Mouse (Mus musculus) heart, embryonic 14.5 days (tissue): ENCODE measurements around the gene Mcm3ap. TPM values are rescaled to one million over a fixed set of nuclear protein-coding genes. Genes with fewer than 3 reads are reported as not detected.

Source experiments
- ATAC-seq: fragments of 200-750 bp; cut with Nextera tagmentation; 2 replicates; pipeline ENCODE4 v1.8.0; 2017; ENCODE audit warnings: low read depth, moderate TSS enrichment; ENCODE audit not compliant: insufficient number of reproducible peaks, insufficient read depth, low FRiP score
- H3K27ac ChIP-seq, 2 experiments: fragments of 200-500 bp in 1 of 2; fragments of 300-500 bp in 1 of 2; sonication (generic) in 1 of 2; replicated peaks in 1 of 2; 2 replicates each; pipeline ENCODE4 v1.5.1; 2012 to 2014; ENCODE audit warnings: low read depth in 2 of 2, low read length in 2 of 2, control low read depth in 1 of 2, mild to moderate bottlenecking in 1 of 2, mixed read lengths in 1 of 2; ENCODE audit not compliant: control insufficient read depth in 1 of 2, insufficient read depth in 1 of 2
- H3K27me3 ChIP-seq: fragments of 300-500 bp; sonication (generic); 2 replicates; pipeline ENCODE4 v1.6.1; 2014; ENCODE audit warnings: mild to moderate bottlenecking, low read length, control low read depth; ENCODE audit not compliant: control insufficient read depth, insufficient read depth
- H3K36me3 ChIP-seq: fragments of 300-500 bp; sonication (generic); 2 replicates; pipeline ENCODE4 v1.6.1; 2014; ENCODE audit warnings: mild to moderate bottlenecking, control low read depth, low read length, mixed read lengths; ENCODE audit not compliant: control insufficient read depth, insufficient read depth
- H3K4me1 ChIP-seq, 2 experiments: fragments of 200-500 bp in 1 of 2; fragments of 300-500 bp in 1 of 2; sonication (generic) in 1 of 2; 2 replicates each; pipeline ENCODE4 v1.6.1; 2012 to 2014; ENCODE audit warnings: low read length in 2 of 2, control low read depth in 1 of 2, mixed read lengths in 1 of 2; ENCODE audit not compliant: control insufficient read depth in 2 of 2, insufficient read depth in 2 of 2
- H3K4me2 ChIP-seq: fragments of 300-500 bp; sonication (generic); 2 replicates; pipeline ENCODE4 v1.6.1; 2014; ENCODE audit warnings: mild to moderate bottlenecking, low read length
- H3K4me3 ChIP-seq, 2 experiments: fragments of 200-500 bp in 1 of 2; fragments of 300-500 bp in 1 of 2; sonication (generic) in 1 of 2; 2 replicates each; pipeline ENCODE4 v1.5.1; 2012 to 2014; ENCODE audit warnings: low read length in 2 of 2, mild to moderate bottlenecking in 2 of 2, control low read depth in 1 of 2, low read depth in 1 of 2, moderate library complexity in 1 of 2; ENCODE audit not compliant: control insufficient read depth in 1 of 2, insufficient read depth in 1 of 2
- H3K9ac ChIP-seq: fragments of 300-500 bp; sonication (generic); 2 replicates; pipeline ENCODE4 v1.6.1; 2014; ENCODE audit warnings: mild to moderate bottlenecking, low read length
- H3K9me3 ChIP-seq: fragments of 300-500 bp; sonication (generic); 2 replicates; pipeline ENCODE4 v1.6.1; 2016; ENCODE audit warnings: low read length, control low read depth; ENCODE audit not compliant: control insufficient read depth
- WGBS: fragments of 180-500 bp; shearing (Covaris S2); extraction: QIAGEN DNeasy Blood & Tissue Kit; methylation state at CpG from one replicate; pipeline ENCODE4 v1.1.7; 2014; 5-methylcytosine and 5-hydroxymethylcytosine counted together
- polyA plus RNA-seq: library from polyadenylated mRNA; unstranded; fragments of >200 nt; fragmentation: Nextera tagmentation; extraction: Ambion mirVana; gene quantifications from 2 replicates; pipeline ENCODE4 v1.2.1, GENCODE M21; 2014

Gene Mcm3ap
- polyA plus RNA-seq, 1 experiment from 2014 or later = 41.3 TPM

GRCm38 (mm10) chr10:76550458-76550857, 81.7 kb downstream of the Mcm3ap start:
- peaks cover 92% of the 10 kb centered on the region for H3K36me3 ChIP-seq
- ATAC-seq = no peak
- WGBS = 85% methylated on average over 5 of the region's 5 CpGs
- no peaks in the 10 kb centered on the region for H3K27me3 ChIP-seq
- no peak overlapping the region for H3K4me3 ChIP-seq
- no peak overlapping the region for H3K9ac ChIP-seq
- no peak overlapping the region for H3K4me2 ChIP-seq
- H3K9me3 ChIP-seq = no peaks in the 10 kb centered on the region
- H3K4me1 ChIP-seq = no peaks in the 10 kb centered on the region
- H3K27ac ChIP-seq = no peak overlapping the region

DNA sequence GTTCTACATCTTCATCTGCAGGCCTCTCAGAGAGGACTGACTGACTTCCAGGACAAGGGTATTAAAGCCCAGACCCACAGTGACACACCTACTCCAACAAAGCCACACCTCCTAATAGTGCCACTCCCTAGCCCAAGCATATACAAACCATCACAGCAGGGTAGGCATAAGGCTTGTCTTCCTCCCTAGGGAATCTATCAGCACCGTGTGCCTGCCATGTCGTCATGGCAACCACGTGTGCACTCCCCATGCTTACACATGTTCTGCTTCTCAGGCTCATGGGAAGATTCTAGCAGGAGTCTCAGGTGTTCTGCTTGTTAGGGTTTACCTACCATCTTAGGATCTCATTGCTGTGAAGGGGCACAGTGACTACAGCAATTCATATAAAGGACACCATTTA, 82.8 kb downstream of the Mcm3ap start:
- H3K4me1 ChIP-seq = no peaks in the 10 kb centered on the region
- ATAC-seq = no peak
- H3K4me3 ChIP-seq = no peak overlapping the region
- no peak overlapping the region for H3K27ac ChIP-seq
- H3K27me3 ChIP-seq = no peaks in the 10 kb centered on the region
- H3K4me2 ChIP-seq = no peak overlapping the region
- no peaks in the 10 kb centered on the region for H3K9me3 ChIP-seq
- H3K36me3 ChIP-seq = peaks cover 81% of the 10 kb centered on the region
- WGBS = 80% methylated on average over 3 of the region's 3 CpGs
- H3K9ac ChIP-seq = no peak overlapping the region

DNA sequence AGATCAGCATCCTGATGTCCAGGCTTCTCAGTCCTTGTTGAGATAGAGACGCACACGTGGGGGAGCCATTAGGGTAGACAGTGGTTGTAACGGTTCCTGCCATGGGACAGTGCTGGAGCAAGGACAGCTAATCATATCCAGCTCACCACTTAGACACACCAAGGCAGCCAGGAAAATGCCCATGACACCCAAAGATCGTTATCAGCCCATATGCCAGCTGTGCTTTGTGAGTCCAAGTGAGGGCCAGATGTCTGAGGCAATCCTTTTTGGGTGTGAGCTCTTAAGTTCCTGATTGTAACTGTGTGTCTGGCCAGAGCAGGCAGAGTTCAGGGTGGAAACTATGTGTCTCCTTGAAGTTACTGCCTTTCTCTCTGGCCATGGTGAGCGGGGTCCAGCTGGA, 85.3 kb downstream of the Mcm3ap start:
- Histone ChIP-seq H3K9me3 (no peaks in the 10 kb centered on the region), H3K9ac (no peak overlapping the region), H3K27ac (no peak overlapping the region), H3K4me1 (no peaks in the 10 kb centered on the region), H3K27me3 (no peaks in the 10 kb centered on the region), H3K4me2 (no peak overlapping the region), H3K4me3 (no peak overlapping the region), H3K36me3 (peaks cover 57% of the 10 kb centered on the region)
- 87% methylated on average over 5 of the region's 5 CpGs for WGBS
- no peak for ATAC-seq

DNA sequence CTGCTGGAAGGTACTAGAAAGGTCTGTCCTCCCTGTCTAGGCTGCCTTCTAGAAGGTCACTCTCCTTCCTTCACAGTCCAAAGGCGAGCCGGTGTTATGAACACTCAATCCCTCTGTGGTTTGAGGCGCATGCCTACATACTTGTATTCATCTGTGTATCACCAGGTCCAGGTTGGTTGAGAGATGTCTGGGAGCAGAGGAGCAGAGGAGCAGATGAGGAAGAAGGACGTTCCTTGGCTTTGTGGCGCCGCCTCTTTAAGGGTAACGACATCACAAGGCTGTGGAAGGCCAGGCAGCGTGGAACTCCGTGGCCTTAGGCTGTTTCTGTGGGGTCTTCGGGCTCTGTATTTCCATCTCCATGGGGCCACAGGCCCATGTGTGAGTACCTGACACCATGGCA, 93.2 kb downstream of the Mcm3ap start, which contains the start of gene Spatc1l:
TSS of gene Spatc1l (plus strand) at position 301 of the 400 bp plus-strand sequence.
- H3K9ac ChIP-seq = no peak within 1 kb of the TSS
- no peak within 1 kb of the TSS for H3K27ac ChIP-seq
- no peaks in the 10 kb centered on the region for H3K27me3 ChIP-seq
- H3K4me2 ChIP-seq = no peak within 1 kb of the TSS
- no peaks in the 10 kb centered on the region for H3K9me3 ChIP-seq
- no peak for ATAC-seq
- H3K4me3 ChIP-seq = no peak within 1 kb of the TSS
- no peaks in the 10 kb centered on the region for H3K36me3 ChIP-seq
- no peaks in the 10 kb centered on the region for H3K4me1 ChIP-seq
- 81% methylated on average over 10 of the region's 10 CpGs for WGBS

Other genes starting within 250 kb of the Mcm3ap start
- gene Prmt2, start 231.1 kb upstream of the Mcm3ap start, polyA plus RNA-seq = 57.7 and 58.6 TPM in 2 replicates
- 0.80 and 1.1 TPM in 2 replicates for gene S100b, start 215.1 kb upstream of the Mcm3ap start, polyA plus RNA-seq
- 5.6 and 6.3 TPM in 2 replicates for gene Dip2a, start 123.6 kb upstream of the Mcm3ap start, polyA plus RNA-seq
- gene AC141477.1, start 28.5 kb upstream of the Mcm3ap start, polyA plus RNA-seq = not detected in 2 replicates
- 11.8 and 13.1 TPM in 2 replicates for gene Pcnt, start 26.1 kb upstream of the Mcm3ap start, polyA plus RNA-seq
- not detected in 2 replicates for gene 2610028H24Rik, start 19.8 kb upstream of the Mcm3ap start, polyA plus RNA-seq
- gene Ybey, start 187 bp downstream of the Mcm3ap start, polyA plus RNA-seq = 3.7 and 5.0 TPM in 2 replicates
- gene Lss, start 62.7 kb downstream of the Mcm3ap start, polyA plus RNA-seq = 5.3 and 11.6 TPM in 2 replicates
- gene Spatc1l, start 93.3 kb downstream of the Mcm3ap start, polyA plus RNA-seq = not detected in 2 replicates
- 2.4 and 3.1 TPM in 2 replicates for gene Ftcd, start 106.7 kb downstream of the Mcm3ap start, polyA plus RNA-seq
- gene Col6a2, start 154.7 kb downstream of the Mcm3ap start, polyA plus RNA-seq = 39.7 and 44.7 TPM in 2 replicates